Mouse (Mus musculus): ENCODE measurements around the gene Adarb2.

- no peak for TF ChIP-seq EP300 (IDR thresholded peaks at IDR 0.05)
- no peak for TF ChIP-seq CTCF (IDR thresholded peaks at IDR 0.05)
Observed at GRCm38 (mm10) chr13:8493363-8493762, 290.7 kb downstream of the Adarb2 start.

Data from lung, postnatal 0 days (tissue).